Mouse (Mus musculus): ENCODE measurements around the gene Nsun3.
"Not testable (repeated sequence)": the region's sequence is repeated elsewhere in the genome, so short reads cannot be mapped to it uniquely, and the experiment has no call there.

Nsun3 gene

DNA sequence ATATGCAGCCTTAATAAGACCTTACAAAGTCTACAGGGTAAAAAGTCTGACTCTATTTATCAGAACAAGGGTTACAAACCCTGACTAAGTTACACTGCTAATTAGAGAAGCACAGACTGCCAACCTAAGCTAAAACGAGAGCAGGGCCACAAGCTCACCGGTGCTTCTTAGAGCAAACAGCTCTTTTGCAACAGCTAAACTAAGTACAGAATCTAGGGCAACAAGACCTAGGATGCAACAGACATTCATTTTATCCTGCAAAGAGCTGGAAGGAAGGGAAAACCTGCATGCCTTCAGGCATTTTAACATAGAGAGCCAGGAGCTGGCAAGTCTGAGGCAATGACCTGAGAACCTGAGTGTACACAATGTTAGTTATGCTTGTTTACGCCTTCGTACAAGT, 33.5 kb downstream of the Nsun3 start:
- no peak for DNase-seq (ENCODE audit: low spot score)

DNA sequence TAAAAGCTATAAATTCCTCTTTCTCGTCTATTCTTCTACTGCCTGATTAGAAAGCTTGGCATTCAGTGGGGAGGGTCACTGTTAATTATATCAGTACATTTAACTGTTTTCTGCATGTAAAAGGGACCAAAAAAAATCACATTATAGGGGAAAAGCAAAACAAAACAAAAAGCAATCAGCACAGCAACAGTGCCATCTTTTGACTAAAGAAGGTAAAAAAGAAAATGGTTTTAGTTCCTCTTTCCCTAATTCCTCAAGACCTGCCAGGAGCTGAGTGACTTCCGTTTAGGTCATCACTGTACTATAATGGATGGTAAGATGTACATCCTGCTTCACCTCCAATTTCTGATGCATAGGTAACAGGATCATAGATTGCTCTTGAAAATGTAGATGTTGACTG, 40.7 kb downstream of the Nsun3 start:
- no peak for DNase-seq (ENCODE audit: low spot score)

DNA sequence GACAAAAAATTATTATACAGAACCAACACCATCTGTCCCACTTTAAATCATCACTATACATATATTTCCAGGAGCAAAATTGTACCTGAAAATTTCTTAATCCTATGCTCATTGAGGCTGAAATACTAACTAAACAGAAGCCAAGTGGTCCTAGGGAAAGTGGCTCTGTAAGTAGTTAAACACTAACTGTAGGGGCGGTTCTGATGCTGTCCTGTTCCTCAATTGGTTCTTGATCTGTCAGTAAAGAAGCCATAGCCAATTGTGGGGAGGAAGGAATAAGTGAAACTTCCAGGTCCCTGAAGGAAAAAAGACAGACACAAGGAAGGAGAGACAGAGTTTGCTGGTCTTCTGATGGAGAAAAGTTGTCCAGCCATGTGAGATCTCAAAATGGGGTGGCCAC, 52.3 kb downstream of the Nsun3 start:
- DNase-seq (ENCODE audit: low spot score) = no peak

DNA sequence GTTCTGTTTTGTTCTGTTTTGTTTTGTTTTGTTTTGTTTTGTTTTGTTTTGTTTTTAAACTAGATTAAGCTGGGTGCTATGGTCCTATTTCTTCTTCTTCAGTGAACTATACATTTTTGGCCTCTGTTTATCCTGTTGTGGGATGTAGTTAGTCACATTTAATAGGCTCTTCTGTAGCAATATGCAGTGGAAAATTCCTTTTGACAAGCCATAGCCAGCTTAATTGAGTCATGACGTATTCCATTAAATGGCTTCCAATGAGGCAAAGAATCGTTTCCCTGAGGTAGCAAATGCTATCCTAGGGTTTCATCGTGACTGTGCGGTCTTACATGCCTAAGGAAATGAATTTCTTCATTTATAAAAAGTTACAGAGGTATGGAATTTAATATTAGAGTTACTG, 56.3 kb downstream of the Nsun3 start:
- DNase-seq (ENCODE audit: low spot score) = no peak

DNA sequence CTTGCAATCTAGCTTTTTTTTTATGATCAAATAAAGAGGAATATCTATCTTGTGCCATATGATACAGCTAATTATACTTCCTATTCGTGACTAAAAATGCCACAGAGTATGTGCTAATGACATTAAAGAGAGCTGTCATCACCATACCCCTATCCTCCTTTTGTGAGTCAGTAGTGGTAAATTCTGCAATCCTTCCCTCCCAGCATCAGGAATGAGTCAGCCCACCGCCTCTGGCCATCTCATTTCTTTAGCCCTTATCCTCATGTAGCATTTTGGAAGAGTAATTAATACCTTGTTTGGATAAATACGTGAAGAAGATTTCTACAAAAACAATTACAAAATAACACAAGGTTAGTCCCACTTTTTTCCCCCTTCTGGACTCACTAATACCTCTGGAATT, 56.8 kb downstream of the Nsun3 start:
- DNase-seq (ENCODE audit: low spot score) = no peak

DNA sequence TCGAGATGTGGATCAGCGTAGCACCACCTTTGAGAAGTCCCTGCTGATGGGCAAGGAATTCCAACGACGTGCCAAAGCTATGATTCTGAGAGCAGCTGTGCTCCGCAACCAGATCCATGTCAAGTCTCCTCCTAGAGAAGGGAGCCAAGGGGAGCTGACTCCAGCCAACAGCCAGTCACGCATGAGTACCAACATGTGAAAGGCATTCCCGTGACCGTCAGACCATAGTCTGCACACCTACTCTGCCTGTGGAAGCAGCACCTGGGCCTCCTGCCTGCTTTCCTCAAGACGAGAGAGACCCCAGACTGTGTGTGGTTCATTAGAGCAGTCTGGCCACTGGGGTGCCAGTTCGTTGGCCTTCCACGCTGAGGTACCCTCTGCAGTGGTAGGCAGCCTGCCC, 68.4 kb downstream of the Nsun3 start:
- DNase-seq (ENCODE audit: low spot score) = not testable (repeated sequence)

DNA sequence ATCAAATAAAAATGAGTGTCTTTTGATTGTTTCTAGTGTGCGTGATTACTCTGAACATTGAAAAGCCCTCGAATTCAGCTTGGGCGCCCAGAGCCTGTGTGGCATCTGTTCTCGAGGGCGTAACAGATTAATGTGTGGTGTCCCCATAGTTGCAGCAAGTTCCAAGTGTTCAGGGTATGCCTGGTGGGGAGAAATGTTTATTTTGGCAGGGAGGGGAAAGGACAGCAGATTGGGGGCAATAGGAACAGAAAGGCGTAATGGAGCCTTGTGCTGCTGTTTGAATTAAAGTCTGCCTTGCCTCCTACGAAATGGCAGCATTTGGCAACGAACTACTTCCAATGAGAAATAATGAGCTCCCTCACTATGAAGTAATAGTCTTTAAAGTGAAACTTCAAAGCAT, 96.2 kb downstream of the Nsun3 start:
- DNase-seq (ENCODE audit: low spot score) = no peak

DNA sequence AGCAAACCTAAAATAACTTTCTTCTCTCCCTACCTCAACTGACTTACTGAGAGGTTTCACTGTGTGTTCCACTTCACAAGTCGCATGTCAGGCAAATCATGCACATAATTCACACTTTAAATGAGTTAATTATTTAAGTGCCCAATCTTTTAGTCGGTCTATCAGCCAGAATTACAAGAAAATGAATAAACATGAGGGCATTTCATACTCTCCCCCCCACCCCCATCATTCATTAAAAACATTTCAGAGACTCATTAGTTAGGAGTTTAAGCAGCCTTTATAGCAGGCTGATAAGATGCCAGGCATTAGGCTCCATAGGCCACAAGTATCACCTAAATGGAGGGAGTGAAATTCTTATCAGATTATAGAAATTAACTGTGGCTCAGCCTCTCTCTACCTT, 100.5 kb downstream of the Nsun3 start:
- DNase-seq (ENCODE audit: low spot score) = no peak

DNA sequence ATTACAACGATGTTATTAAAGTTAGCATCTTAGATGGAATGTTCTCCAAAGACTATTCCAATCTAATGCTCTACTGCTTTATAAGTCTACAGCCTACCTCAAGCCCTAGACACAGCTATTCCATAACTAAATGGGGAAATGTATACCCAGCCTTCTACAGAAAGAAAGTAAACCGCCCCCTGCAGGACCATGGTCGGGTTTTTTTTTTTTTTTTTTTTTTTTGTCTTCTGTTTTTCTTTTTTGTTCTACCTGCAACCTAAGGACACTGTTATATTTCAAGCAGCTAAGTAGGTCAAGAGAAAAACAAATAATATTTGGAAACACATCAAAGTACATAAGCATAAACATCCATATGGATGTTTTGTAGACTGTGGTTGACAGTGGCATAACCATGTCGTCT, 101.1 kb downstream of the Nsun3 start:
- DNase-seq (ENCODE audit: low spot score) = no peak
